Mouse (Mus musculus): Measurements from ENCODE around the gene Myrfl.
A peak's percentile ranks its signal among the peaks of the same experiment; 100 is the strongest.

Gene Myrfl

GRCm38 (mm10) chr10:116813150-116813549, 83.6 kb downstream of the Myrfl start:
- DNase-seq, result no peak

DNA sequence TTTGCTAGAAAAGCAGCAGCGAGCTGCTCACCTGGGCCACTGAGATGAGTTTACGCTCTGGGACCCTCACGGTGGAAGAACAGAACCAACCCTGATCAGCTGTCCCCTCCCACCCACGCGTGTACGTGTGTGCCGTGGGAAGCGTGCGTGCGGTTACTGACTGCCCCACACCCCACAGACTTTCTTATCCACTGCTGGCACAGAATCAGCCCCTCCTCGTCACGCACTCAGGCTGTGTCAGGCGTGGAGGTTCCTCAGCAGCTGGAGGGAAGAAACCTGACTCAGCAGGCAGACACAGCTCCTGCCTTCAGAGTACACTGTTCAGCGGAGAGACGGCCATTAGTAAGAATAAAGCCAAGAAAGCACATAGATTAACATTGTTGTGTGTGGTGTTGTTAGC, 86.0 kb downstream of the Myrfl start:
- DNase-seq, result no peak

DNA sequence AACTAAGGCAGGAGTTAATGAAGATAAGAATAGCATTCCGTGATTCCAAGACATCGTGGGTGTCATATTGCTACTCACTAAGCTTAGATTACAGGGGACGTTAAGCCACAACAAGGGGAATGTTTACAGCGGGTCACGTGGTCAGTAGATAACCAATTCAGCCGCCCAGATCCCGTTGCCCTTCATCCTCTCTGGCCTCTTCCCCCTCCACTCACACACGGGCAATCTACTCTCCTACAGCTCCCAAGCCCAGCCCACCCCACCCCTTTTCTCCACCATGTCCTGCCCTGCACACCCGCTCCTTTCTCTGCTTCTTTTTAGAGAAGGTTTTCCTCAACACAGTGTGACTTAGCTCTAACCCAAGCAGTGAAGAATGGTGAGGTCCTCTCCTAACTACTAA, 87.3 kb downstream of the Myrfl start:
- DNase-seq, result no peak

- DNase-seq, result no peak
Measured at GRCm38 (mm10) chr10:116808556-116809353, 88.0 kb downstream of the Myrfl start.

- no peak for DNase-seq
Measured at GRCm38 (mm10) chr10:116802178-116802794, 94.4 kb downstream of the Myrfl start.

- DNase-seq, result no peak
Measured at GRCm38 (mm10) chr10:116801281-116801680, 95.4 kb downstream of the Myrfl start.

- DNase-seq, result no peak
Measured at GRCm38 (mm10) chr10:116796066-116796465, 100.7 kb downstream of the Myrfl start.

- DNase-seq, result peak in 1 of 2 experiments; percentile 6
Measured at GRCm38 (mm10) chr10:116789096-116789495, 107.6 kb downstream of the Myrfl start.

DNA sequence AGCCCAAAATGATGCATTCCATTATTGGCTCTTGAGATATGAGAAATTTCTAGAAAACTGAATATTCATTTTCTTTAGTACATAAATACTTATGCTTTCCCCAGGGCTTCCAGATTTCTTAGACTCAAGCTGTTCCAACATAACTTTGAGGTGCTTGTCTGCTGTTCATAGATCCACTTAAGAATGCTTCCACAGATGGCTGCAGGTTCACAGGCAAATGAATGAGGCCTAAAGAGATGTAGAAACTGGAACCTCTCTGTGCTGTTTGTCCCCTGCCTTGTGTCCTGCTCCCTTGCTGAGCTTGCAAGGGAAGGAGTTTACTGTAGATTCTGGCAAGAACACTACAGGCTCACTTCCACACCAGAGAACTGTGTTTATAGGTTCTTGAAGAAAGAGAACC, 108.3 kb downstream of the Myrfl start:
- DNase-seq, result no peak

DNA sequence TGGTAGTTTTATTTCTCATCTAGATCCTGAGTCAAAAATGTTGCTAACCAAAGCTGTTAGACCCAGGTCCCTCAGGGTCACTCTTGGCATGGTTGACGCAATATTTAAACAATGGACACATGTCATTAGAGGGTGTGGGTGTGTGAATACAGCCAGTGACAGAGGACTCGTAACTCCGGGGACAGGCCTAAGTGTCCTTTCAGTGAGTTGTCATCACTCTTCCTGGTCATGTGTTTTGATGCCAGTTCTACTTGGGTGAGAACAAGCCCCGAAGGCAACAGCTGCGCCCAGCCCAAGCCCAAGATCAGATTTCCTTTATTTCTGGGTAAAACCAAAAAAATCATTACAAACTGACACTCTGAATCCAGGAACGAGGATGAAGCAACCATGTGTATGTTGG, 112.6 kb downstream of the Myrfl start:
- DNase-seq, result no peak

DNA sequence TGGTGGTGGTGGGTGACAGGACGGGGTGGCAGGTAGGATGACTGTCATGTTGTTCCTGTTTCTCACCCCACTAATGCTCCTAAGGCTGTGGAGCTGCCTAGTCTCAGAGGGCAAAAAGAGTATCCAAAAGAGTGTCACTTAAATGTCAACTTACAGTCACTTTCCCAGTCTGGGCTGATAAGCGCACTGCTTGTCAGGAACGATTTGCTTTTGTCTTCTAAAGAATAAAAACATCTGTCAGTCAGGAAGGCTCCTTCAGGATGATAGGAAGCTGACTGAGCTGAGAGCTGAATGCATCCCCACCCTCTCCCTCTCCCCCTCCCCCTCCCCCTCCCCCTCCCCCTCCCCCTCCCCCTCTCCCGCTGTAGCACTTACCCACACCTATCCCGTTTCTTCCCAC, 113.7 kb downstream of the Myrfl start:
- DNase-seq, result no peak

DNA sequence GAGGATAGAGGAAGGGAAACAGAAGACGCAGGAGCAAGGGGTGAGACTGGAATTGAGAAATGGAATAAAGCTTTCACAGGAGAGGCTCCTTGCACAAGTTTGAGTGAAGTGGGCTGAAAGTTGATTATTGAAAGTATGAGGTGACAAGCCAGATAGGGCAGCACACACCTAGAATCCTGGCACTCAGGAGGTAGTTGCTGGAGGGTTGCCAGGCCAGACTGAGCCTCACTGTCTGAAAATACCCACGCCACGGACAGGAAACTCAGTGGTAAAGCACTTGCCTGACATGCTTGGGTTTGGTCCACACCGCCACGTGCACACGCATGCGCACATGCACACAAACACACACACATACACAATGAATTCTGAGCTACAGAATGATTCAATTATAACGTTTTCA, 118.8 kb downstream of the Myrfl start:
- DNase-seq, result no peak

DNA sequence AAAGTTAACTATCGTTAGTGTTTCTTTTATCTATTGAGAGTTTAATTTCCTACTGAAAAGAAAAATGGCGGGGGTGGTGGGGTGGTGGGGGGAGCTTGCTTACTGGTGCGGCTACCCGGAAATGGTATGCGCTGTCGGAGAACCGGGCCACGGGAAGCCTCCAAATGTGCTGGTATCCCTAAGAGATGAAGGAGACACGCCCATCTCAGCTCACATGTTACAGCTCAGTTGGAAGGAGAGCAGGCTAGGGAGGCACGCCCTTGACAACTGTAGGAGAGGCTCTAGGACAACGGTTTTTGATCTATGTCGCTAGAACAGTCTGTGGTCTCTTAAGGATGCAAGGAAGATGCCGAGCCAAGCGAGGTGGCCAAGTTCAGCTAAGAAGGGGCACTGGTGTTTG, 119.9 kb downstream of the Myrfl start:
- no peak for DNase-seq

DNA sequence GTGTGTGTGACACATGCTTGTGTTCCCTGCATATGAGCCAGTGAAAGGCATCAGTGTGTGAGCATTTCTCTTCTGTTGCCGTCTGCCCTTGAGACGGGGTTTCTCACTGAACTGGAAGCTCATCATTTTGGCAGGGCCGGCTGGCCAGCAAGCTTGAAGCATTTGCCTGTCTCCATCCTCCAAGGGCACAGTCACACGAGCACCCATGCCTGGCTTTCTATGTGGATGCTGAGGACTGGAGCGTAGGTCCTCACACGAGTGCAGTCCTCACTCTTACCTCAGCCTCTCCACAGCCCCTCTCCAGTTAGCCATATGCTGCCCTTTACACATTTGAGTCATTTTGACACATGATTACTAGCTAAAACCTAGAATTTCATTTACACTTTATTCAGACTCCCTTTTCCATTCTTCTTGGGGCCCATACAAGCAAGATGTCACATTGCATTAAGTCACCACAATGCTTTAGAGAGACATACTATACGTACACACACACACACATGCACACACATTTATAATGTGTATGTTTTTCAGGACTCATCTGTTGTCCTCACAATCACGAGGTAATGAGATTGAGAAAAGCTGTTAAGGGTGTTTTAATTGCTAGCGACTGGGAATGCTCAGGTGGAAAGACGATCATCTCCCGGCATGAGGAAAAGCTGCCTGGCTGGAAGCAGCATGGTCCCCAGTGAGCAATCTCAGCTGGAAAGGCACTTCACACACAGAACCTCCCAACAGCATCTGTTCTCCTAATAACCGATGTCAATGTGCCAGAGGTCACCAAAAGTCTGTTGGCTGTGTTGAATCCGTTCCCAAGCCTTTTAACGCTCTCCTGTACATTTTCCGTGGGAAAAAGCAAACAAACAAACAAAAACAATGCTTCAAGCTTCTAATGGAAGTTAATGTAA, 122.6 kb downstream of the Myrfl start:
- DNase-seq, result no peak

GRCm38 (mm10) chr10:116771215-116771935, 125.3 kb downstream of the Myrfl start:
- DNase-seq, result peak; percentile 40 to 70

DNA sequence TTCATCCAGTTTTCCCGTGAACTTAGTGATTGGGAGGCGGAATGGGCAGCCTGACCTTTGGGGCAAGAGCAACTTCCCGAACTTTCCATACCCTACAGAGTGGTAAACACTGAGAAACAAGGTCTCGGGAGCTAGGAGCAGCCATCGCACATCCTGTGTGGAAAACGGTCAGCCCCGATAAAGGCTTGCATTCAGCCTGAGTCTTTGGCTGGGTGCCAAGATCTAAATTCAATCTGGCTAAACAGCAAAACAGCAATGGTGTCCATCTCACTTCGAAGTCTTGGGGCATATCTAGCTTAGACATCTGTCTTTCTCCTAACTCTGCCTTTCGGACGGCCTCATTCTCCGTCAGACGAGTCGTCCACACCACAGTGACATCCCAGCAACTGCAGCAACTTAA, 128.1 kb downstream of the Myrfl start:
- DNase-seq, result peak in 1 of 2 experiments; percentile 5

GRCm38 (mm10) chr10:116766525-116766924, 130.2 kb downstream of the Myrfl start:
- no peak for DNase-seq

DNA sequence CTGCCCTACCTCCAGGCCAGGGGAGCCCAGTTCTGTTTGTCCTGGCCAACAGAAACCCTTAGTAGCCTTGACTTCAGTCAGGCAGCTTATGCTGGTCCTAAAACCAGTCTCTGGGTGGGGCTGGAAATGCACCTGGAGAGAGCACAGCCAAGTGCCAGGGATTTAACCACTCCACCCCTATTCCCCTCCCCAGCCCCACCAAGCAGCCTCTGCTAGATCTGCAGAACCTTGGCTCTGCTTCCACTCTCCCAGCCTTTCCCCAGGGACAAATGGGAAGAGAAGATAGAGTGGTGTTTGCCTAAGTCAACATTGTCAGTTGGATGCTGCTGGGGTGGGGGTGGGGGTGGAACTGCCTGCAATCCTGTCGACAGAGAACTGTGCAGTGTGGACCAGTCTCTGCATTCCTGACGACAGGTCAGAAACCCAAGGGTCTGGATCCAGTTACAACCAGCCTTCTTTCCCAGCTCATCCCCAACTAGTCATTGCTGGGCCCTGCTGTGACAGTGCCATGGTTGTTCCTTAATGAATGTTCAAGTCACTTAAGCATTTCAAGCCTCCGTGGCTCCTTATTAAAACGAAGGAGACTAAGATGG, 135.1 kb downstream of the Myrfl start:
- DNase-seq, result no peak

- no peak for DNase-seq
Measured at GRCm38 (mm10) chr10:116760561-116760960, 136.2 kb downstream of the Myrfl start.

DNA sequence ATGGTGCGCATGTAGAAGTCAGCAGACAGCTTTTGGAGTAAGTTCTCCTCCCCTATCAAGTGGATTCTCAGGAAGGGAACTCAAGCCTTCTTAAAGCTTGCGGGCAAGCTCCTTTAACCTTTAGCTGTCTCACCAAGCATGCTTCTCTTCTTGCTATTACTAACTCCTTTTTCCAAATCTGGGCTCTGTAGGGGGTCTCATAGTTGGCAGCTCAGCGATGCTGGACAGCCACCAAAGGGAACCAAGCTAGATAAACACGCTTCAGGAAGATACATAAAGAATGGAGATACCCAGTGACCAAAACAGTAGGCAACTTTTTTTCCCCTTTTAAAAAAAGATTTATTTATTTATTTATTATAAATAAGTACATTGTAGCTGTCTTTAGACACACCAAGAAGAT, 136.9 kb downstream of the Myrfl start:
- no peak for DNase-seq

- no peak for DNase-seq
Measured at GRCm38 (mm10) chr10:116755881-116756581, 140.7 kb downstream of the Myrfl start.

- DNase-seq, result no peak
Measured at GRCm38 (mm10) chr10:116754940-116755339, 141.8 kb downstream of the Myrfl start.
